Mouse (Mus musculus) B cell, adult (primary cell): ENCODE data around the gene Zfp91. TPM values are rescaled to one million over a fixed set of nuclear protein-coding genes. Genes with fewer than 3 reads are reported as not detected.

Experiments
- total RNA-seq: library from RNA; stranded (reverse); gene quantifications from 4 replicates; pipeline ENCODE4 v1.2.4, GENCODE M21; 2023; ENCODE audit not compliant: inconsistent age

Gene Zfp91
- 85.2 to 90.8 TPM (median 88.5 TPM) in 4 replicates for total RNA-seq

DNA sequence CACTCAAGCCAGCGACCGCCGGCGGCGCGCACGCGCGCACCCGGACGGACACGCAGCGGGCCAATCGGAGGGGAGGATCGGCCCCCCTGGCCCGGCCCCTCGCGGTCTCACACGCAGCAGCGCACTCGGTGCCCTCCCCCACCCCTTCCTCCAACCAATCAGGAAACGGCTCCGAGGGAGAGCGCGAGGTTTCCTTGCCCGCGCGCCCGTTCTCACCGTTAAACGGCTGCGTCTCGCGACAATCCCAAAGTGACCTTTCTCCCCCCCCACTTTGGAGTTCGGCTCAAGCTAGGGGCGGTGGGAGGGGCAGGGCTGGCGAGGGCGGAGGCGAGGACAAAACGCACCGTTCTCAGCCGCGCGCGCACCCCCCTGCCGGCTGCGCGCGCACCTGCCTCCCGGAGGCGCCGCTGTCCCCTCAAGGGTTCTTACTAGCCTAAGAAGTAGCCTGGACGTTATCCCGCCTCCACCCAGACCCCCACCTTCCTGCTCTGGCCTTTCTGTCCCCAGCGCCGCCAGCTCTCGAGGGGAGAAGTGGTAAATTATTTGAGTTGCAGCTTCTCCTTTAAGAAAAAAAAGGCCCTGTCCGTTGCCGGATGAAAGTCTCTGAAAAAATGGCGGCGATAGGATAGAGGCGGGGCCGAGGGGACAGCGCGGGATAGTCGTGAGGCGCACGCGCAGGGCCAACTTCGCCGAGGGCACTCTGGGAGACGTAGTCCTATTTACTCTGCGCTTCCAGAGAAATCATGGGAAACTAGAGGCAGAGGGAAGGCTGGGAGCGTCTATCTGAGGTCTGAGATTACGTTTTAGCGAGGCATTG, at the start of gene Zfp91, which contains the start of gene Lpxn:
Gene Zfp91 (minus strand): TSS at position 616 of the 817 bp plus-strand sequence.
Gene Lpxn (plus strand): TSS at position 683 of the 817 bp plus-strand sequence.

DNA sequence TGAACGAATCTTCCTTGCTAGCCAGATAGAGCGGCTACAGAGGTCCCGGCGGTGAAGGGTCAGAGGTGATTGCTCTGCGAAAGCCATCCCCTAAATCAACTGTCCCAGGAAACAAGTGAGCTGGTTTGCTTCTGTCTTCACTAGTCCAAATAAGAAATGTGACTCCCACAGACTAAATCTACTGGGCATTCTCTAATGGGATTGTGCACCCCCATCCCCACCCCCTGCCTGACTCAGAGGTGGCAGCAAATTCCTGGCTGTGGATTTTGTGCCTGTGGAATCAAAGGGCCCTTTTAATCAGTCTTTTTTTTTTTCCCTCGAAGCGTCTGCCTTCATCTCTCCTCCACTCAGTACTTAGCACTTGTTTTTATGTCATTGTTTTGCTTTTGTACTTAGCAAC, 30.6 kb downstream of the Zfp91 start, which contains the start of gene Cntf:
Gene Cntf (minus strand): TSS at position 325 of the 400 bp plus-strand sequence.

Other genes starting within 250 kb of the Zfp91 start
- not detected in 4 replicates for gene Gm4952, start 196.2 kb downstream of the Zfp91 start, total RNA-seq
- gene Glyat, start 162.8 kb downstream of the Zfp91 start, total RNA-seq, result not detected in 4 replicates
- not detected in 4 replicates for gene Olfr1442, start 125.7 kb downstream of the Zfp91 start, total RNA-seq
- gene Olfr1443, start 118.0 kb downstream of the Zfp91 start, total RNA-seq, result not detected in 4 replicates
- gene Keg1, start 100.3 kb downstream of the Zfp91 start, total RNA-seq, result not detected in 4 replicates
- gene Cntf, start 30.5 kb downstream of the Zfp91 start, total RNA-seq, result 3.6 to 5.9 TPM (median 4.2 TPM) in 4 replicates
- 81.9 to 88.1 TPM (median 84.2 TPM) in 4 replicates for gene Lpxn, start 67 bp upstream of the Zfp91 start, total RNA-seq
- gene Gm5244, start 50.6 kb upstream of the Zfp91 start, total RNA-seq, result 2.7 to 5.5 TPM (median 4.1 TPM) in 4 replicates
- 0.61 to 1.3 TPM (median 0.63 TPM) in 4 replicates for gene Olfr1444, start 61.2 kb upstream of the Zfp91 start, total RNA-seq
- not detected in 4 replicates for gene Olfr1445, start 87.7 kb upstream of the Zfp91 start, total RNA-seq
- not detected in 4 replicates for gene Olfr1446, start 97.4 kb upstream of the Zfp91 start, total RNA-seq
- not detected in 4 replicates for gene Olfr1447, start 107.6 kb upstream of the Zfp91 start, total RNA-seq
- not detected in 4 replicates for gene Olfr1448, start 128.3 kb upstream of the Zfp91 start, total RNA-seq
- gene Olfr1449, start 134.7 kb upstream of the Zfp91 start, total RNA-seq, result not detected in 4 replicates
- not detected in 4 replicates for gene Olfr1450, start 154.1 kb upstream of the Zfp91 start, total RNA-seq
- gene Olfr1451, start 198.9 kb upstream of the Zfp91 start, total RNA-seq, result not detected in 4 replicates
- gene Olfr1453, start 232.2 kb upstream of the Zfp91 start, total RNA-seq, result not detected in 4 replicates